Mouse (Mus musculus): ENCODE measurements around the gene Gm1553. TPM values are rescaled to one million over a fixed set of nuclear protein-coding genes. Genes with fewer than 3 reads are reported as not detected.

Gene Gm1553
- not detected in 2 replicates for total RNA-seq (2023)

DNA sequence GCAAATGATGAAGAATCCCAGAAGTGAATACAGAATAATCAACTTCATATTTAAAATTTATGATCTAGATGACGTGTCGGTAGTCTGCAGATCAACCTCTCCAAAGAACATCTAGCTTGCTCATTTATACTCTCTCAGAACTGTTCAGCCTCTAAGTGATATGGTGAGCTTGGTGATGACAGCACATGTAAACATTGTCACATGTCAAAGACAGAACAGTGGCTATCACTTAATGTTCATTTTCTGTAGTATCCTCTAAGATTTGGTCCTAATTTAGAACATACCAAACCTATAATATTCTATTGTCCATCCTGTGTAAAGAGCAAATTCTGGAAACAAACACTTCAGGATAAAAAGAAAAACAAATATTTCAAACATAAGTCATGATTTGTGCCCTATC is at the start of gene Gm1553:
Gm1553 (minus strand) TSS at position 101 of the 400 bp plus-strand sequence.

Other genes starting within 250 kb of the Gm1553 start
- not detected in 2 replicates for gene 4932415D10Rik, start 176.0 kb downstream of the Gm1553 start, total RNA-seq (2023)
- 0.27 and 0.32 TPM in 2 replicates for gene Gm4924, start 138.4 kb downstream of the Gm1553 start, total RNA-seq (2023)
- gene 1190007I07Rik, start 130.6 kb upstream of the Gm1553 start, total RNA-seq (2023): 2.5 and 3.6 TPM in 2 replicates
- gene Tdg, start 137.2 kb upstream of the Gm1553 start, total RNA-seq (2023): 55.1 and 62.2 TPM in 2 replicates
- 0.98 and 1.8 TPM in 2 replicates for gene Glt8d2, start 198.0 kb upstream of the Gm1553 start, total RNA-seq (2023)
- 28.0 and 30.6 TPM in 2 replicates for gene Hcfc2, start 203.5 kb upstream of the Gm1553 start, total RNA-seq (2023)